29 mouse cellular contexts compared by ENCODE assay signal in the genomic region with DNA sequence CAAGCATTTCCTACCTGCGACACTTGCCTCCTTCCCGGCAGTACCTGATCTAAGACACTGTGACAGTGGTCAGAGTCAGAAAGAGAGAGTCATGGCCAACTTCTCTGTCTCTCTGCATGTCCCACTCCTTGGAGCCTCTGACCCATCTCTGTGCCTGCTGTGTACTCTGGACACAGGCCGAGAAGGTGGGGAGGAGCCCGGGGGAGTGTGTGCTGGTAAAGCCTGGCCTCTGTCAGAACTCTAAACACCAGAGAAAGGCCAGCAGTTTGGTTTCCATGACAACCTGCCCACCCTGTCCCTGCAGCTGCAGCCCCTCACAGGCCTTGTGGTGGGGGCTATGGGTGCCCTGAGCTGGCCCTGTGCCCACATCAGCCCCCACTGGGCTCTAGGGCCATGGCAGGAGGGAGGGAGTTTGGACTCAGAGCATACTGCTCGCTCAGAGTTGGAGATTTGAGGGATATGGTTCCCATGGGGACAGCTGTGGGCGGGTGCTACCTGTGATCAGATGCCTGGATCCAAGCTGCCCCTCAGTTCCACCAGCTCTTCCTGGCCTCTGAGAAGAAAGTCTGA. TPM values are rescaled to one million over a fixed set of nuclear protein-coding genes. Genes with fewer than 3 reads are reported as not detected.
DNase-seq lines count a peak whose midpoint lies in the region; ATAC-seq lines count a peak whose summit lies in the region.
"Had no signal": no experiment of that assay in that cellular context is flagged by ENCODE, and none has a peak within 500 bp of the region (broad histone marks: within the 10 kb centered on the region; RNA-seq: fewer than 3 reads in every experiment).

No protein-coding gene starts in this region.

- H3K27ac ChIP-seq in hindbrain, embryonic 13.5 days = no peak overlapping the region
- no peak overlapping the region for H3K27ac ChIP-seq in hindbrain, embryonic 14.5 days
- H3K27ac ChIP-seq: embryonic facial prominence, embryonic 13.5 days; forebrain, embryonic 10.5 days; gastrocnemius, adult 2 months; heart, adult 2 months; limb, embryonic 13.5 days; lung, embryonic 15.5 days; midbrain, embryonic 12.5 days had no signal

- DNase-seq in hindbrain, embryonic 14.5 days (ENCODE audit: low spot score) = no peak
- DNase-seq in left cerebral cortex, adult 11 months (ENCODE audit: low spot score) = peak; percentile 3
- no peak for DNase-seq in left cerebral cortex, adult 18-20 months (ENCODE audit: low spot score in 2 of 2)
- peak; percentile 9 for DNase-seq in retina, postnatal 1 day
- no peak for DNase-seq in retina, embryonic 14.5 days (ENCODE audit: low spot score)
- DNase-seq in brain, adult 2 months (ENCODE audit: low read depth, low spot score) = peak; percentile 12
- DNase-seq in layer of hippocampus, postnatal 14 days (ENCODE audit: low spot score in 2 of 2) = no peak
- DNase-seq: adrenal gland, postnatal 14 days; cerebellum, adult 18-20 months; gastrocnemius, adult 2 months; heart, adult 2 months; heart, postnatal 4 days; kidney, adult 2 months; kidney, postnatal 36 days; layer of hippocampus, postnatal 36 days had no signal

- peaks cover 4% of the 10 kb centered on the region for H3K4me1 ChIP-seq in hindbrain, embryonic 13.5 days (replicated peaks)
- H3K4me1 ChIP-seq in hindbrain, embryonic 14.5 days (replicated peaks; ENCODE audit: control insufficient read depth, insufficient read depth, low read length) = no peaks in the 10 kb centered on the region
- H3K4me1 ChIP-seq: embryonic facial prominence, embryonic 13.5 days; limb, embryonic 13.5 days; lung, embryonic 15.5 days had no signal

- no peaks in the 10 kb centered on the region for H3K27me3 ChIP-seq in hindbrain, embryonic 13.5 days
- no peaks in the 10 kb centered on the region for H3K27me3 ChIP-seq in hindbrain, embryonic 14.5 days (ENCODE audit: control insufficient read depth, insufficient read depth, low read length)
- H3K27me3 ChIP-seq: embryonic facial prominence, embryonic 13.5 days; limb, embryonic 13.5 days; lung, embryonic 15.5 days; midbrain, embryonic 12.5 days had no signal

- WGBS in hindbrain, embryonic 13.5 days = 72% methylated on average over 6 of the region's 6 CpGs
- 63% methylated on average over 6 of the region's 6 CpGs for WGBS in hindbrain, embryonic 14.5 days

- 0 out of 2 replicates have a peak, but pooled peaks have one; percentile 24 for ATAC-seq in hindbrain, embryonic 13.5 days (ENCODE audit: low FRiP score)
- no peak for ATAC-seq in hindbrain, embryonic 14.5 days (ENCODE audit: low FRiP score)
- ATAC-seq: CD4-positive, CD25-positive, alpha-beta regulatory T cell, adult 4 months had no signal

- no peak overlapping the region for H3K4me2 ChIP-seq in hindbrain, embryonic 13.5 days
- no peak overlapping the region for H3K4me2 ChIP-seq in hindbrain, embryonic 14.5 days (replicated peaks)
- H3K4me2 ChIP-seq: embryonic facial prominence, embryonic 13.5 days; heart, embryonic 12.5 days; limb, embryonic 13.5 days; liver, embryonic 11.5 days; lung, embryonic 15.5 days; midbrain, embryonic 12.5 days had no signal

- H3K4me3 ChIP-seq in hindbrain, embryonic 13.5 days = no peak overlapping the region
- H3K4me3 ChIP-seq in hindbrain, embryonic 14.5 days (replicated peaks; ENCODE audit: low read length) = no peak overlapping the region
- H3K4me3 ChIP-seq: embryonic facial prominence, embryonic 13.5 days; forebrain, embryonic 10.5 days; gastrocnemius, adult 2 months; heart, adult 2 months; heart, embryonic 12.5 days; limb, embryonic 13.5 days; lung, embryonic 15.5 days; midbrain, embryonic 12.5 days had no signal

- H3K9me3 ChIP-seq in hindbrain, embryonic 13.5 days = no peaks in the 10 kb centered on the region
- H3K9me3 ChIP-seq in hindbrain, embryonic 14.5 days (ENCODE audit: control insufficient read depth, low read length) = no peaks in the 10 kb centered on the region
- H3K9me3 ChIP-seq: embryonic facial prominence, embryonic 13.5 days; forebrain, embryonic 10.5 days; heart, embryonic 12.5 days; limb, embryonic 13.5 days; lung, embryonic 15.5 days; midbrain, embryonic 12.5 days had no signal

- H3K9ac ChIP-seq in hindbrain, embryonic 13.5 days = no peak overlapping the region
- H3K9ac ChIP-seq in hindbrain, embryonic 14.5 days = no peak overlapping the region
- H3K9ac ChIP-seq: embryonic facial prominence, embryonic 13.5 days; heart, embryonic 12.5 days; limb, embryonic 13.5 days; lung, embryonic 15.5 days; midbrain, embryonic 12.5 days had no signal

- no peaks in the 10 kb centered on the region for H3K36me3 ChIP-seq in hindbrain, embryonic 13.5 days
- H3K36me3 ChIP-seq in hindbrain, embryonic 14.5 days (replicated peaks; ENCODE audit: control insufficient read depth, insufficient read depth) = no peaks in the 10 kb centered on the region
- H3K36me3 ChIP-seq: embryonic facial prominence, embryonic 13.5 days; forebrain, embryonic 10.5 days; heart, embryonic 12.5 days; limb, embryonic 13.5 days; lung, embryonic 15.5 days; midbrain, embryonic 12.5 days had no signal

RNA-seq across cellular contexts. Expression of a gene that starts 6.3 kb away (rescaled TPM):
- polyA plus RNA-seq in hindbrain, embryonic 13.5 days (2015; fragmentation: Nextera tagmentation; extraction: Ambion mirVana) = 1.6 and 2.2 TPM in 2 replicates
- 0.31 TPM in 1 of 2 replicates, not detected in the other for polyA plus RNA-seq in hindbrain, embryonic 14.5 days (2014; fragmentation: Nextera tagmentation; extraction: Ambion mirVana)
- under 1 TPM; 0.21 to 0.23 TPM for total RNA-seq in left cerebral cortex, adult 18-20 months (2021)
- total RNA-seq in layer of hippocampus, postnatal 14 days (2021) = not detected
- total RNA-seq: adrenal gland, postnatal 14 days; common myeloid progenitor, adult 5-6 weeks; gastrocnemius, adult 2 months; layer of hippocampus, adult 8-10 months; layer of hippocampus, postnatal 36 days; megakaryocyte progenitor cell, adult 5-6 weeks; neutrophil, adult 5-6 weeks had no signal
- polyA plus RNA-seq: CD4-positive, CD25-positive, alpha-beta regulatory T cell, adult 4 months; embryonic facial prominence, embryonic 13.5 days; forebrain, embryonic 10.5 days; intestine, embryonic 14.5 days; kidney, adult 2 months; limb, embryonic 13.5 days; midbrain, embryonic 12.5 days had no signal

Comparison
In these comparisons a context has a peak if more than half of its experiments do, and no peak if none do; other contexts are left out.
1. DNase-seq: peak in left cerebral cortex, adult 11 months (single experiment), retina, postnatal 1 day (single experiment) and brain, adult 2 months (single experiment); none in hindbrain, embryonic 14.5 days (single experiment), left cerebral cortex, adult 18-20 months (0 of 2), retina, embryonic 14.5 days (single experiment) and layer of hippocampus, postnatal 14 days (0 of 2).